Mouse (Mus musculus) liver, embryonic 12.5 days (tissue): ENCODE results near the gene Foxe1. TPM values are rescaled to one million over a fixed set of nuclear protein-coding genes. Genes with fewer than 3 reads are reported as not detected.
A peak's percentile ranks its signal among the peaks of the same experiment; 100 is the strongest.

ENCODE experiments used
- ATAC-seq: fragments of 200-750 bp; cut with Nextera tagmentation; 2 replicates; pipeline ENCODE4 v1.8.0; 2017; ENCODE audit warnings: moderate number of reproducible peaks, mild to moderate bottlenecking, moderate library complexity
- H3K27ac ChIP-seq: fragments of 300-500 bp; sonication (generic); 2 replicates; pipeline ENCODE4 v1.5.1; 2016; ENCODE audit warnings: mild to moderate bottlenecking
- H3K27me3 ChIP-seq: fragments of 300-500 bp; sonication (generic); replicated peaks from 2 replicates; pipeline ENCODE4 v1.6.1; 2016; ENCODE audit warnings: mild to moderate bottlenecking, moderate library complexity
- H3K36me3 ChIP-seq: fragments of 300-500 bp; sonication (generic); 2 replicates; pipeline ENCODE4 v1.6.1; 2016; ENCODE audit warnings: mild to moderate bottlenecking, moderate library complexity
- H3K4me1 ChIP-seq: fragments of 300-500 bp; sonication (generic); 2 replicates; pipeline ENCODE4 v1.6.1; 2016
- H3K4me2 ChIP-seq: fragments of 300-500 bp; sonication (generic); 2 replicates; pipeline ENCODE4 v1.6.1; 2016; ENCODE audit warnings: mild to moderate bottlenecking, moderate library complexity
- H3K4me3 ChIP-seq: fragments of 300-500 bp; sonication (generic); 2 replicates; pipeline ENCODE4 v1.5.1; 2016; ENCODE audit warnings: mild to moderate bottlenecking, moderate library complexity
- H3K9ac ChIP-seq: fragments of 300-500 bp; sonication (generic); 2 replicates; pipeline ENCODE4 v1.6.1; 2016; ENCODE audit warnings: mild to moderate bottlenecking, moderate library complexity
- H3K9me3 ChIP-seq: fragments of 300-500 bp; sonication (generic); replicated peaks from 2 replicates; pipeline ENCODE4 v1.6.1; 2016; ENCODE audit warnings: mild to moderate bottlenecking, moderate library complexity
- WGBS: fragments of 180-500 bp; shearing (Covaris S2); methylation state at CpG from one replicate; pipeline ENCODE4 v1.1.7; 2016; ENCODE audit not compliant: insufficient replicate concordance; 5-methylcytosine and 5-hydroxymethylcytosine counted together
- polyA plus RNA-seq: library from polyadenylated mRNA; unstranded; fragments of >200 nt; fragmentation: Nextera tagmentation; extraction: Ambion mirVana; gene quantifications from 2 replicates; pipeline ENCODE4 v1.2.1, GENCODE M21; 2016

Foxe1 gene
- 0.08 TPM in 1 of 2 replicates, not detected in the other for polyA plus RNA-seq

GRCm38 (mm10) chr4:46343596-46344260 is at the start of gene Foxe1:
TSS of gene Foxe1 (plus strand) at chr4:46343609.
- Histone ChIP-seq H3K9me3 (no peaks in the 10 kb centered on the region), H3K4me2 (peak within 1 kb of the TSS; percentile 57), H3K9ac (no peak within 1 kb of the TSS), H3K27ac (no peak within 1 kb of the TSS), H3K4me1 (peaks cover 21% of the 10 kb centered on the region), H3K27me3 (peaks cover 100% of the 10 kb centered on the region), H3K4me3 (peak within 1 kb of the TSS; percentile 40), H3K36me3 (no peaks in the 10 kb centered on the region)
- 5% methylated on average over 68 of the region's 70 CpGs for WGBS
- ATAC-seq, result no peak

- Histone ChIP-seq H3K4me2 (peak overlapping the region; percentile 99), H3K36me3 (no peaks in the 10 kb centered on the region), H3K4me1 (peaks cover 11% of the 10 kb centered on the region), H3K9ac (no peak overlapping the region), H3K4me3 (peak overlapping the region; percentile 73; the same call in 1 of the 2 replicates), H3K27ac (no peak overlapping the region), H3K9me3 (no peaks in the 10 kb centered on the region), H3K27me3 (peaks cover 78% of the 10 kb centered on the region)
- ATAC-seq, result no peak
- 13% methylated on average over 8 of the region's 8 CpGs for WGBS
Measured at GRCm38 (mm10) chr4:46304071-46304470, 39.3 kb upstream of the Foxe1 start.

GRCm38 (mm10) chr4:46304757-46305384 is 38.5 kb upstream of the Foxe1 start:
- Histone ChIP-seq H3K9ac (peak overlapping the region; percentile 77), H3K4me3 (peak overlapping the region; percentile 73), H3K27me3 (peaks cover 82% of the 10 kb centered on the region), H3K4me2 (peak overlapping the region; percentile 99), H3K36me3 (no peaks in the 10 kb centered on the region), H3K4me1 (peaks cover 11% of the 10 kb centered on the region), H3K27ac (0 out of 2 replicates have a peak overlapping the region, but pooled peaks have one; percentile 54), H3K9me3 (no peaks in the 10 kb centered on the region)
- ATAC-seq, result peak; percentile 76
- WGBS, result 1% methylated on average over 73 of the region's 78 CpGs

- Histone ChIP-seq H3K27ac (no peak overlapping the region), H3K4me3 (peak overlapping the region; percentile 73), H3K4me2 (peak overlapping the region; percentile 99), H3K4me1 (peaks cover 11% of the 10 kb centered on the region), H3K27me3 (peaks cover 79% of the 10 kb centered on the region), H3K9me3 (no peaks in the 10 kb centered on the region), H3K9ac (peak overlapping the region; percentile 77; the same call in 1 of the 2 replicates), H3K36me3 (no peaks in the 10 kb centered on the region)
- no peak for ATAC-seq
- 25% methylated on average over 7 of the region's 7 CpGs for WGBS
Measured at GRCm38 (mm10) chr4:46305436-46305835, 38.0 kb upstream of the Foxe1 start.

- 60% methylated on average over 9 of the region's 9 CpGs for WGBS
- Histone ChIP-seq H3K4me2 (no peak overlapping the region), H3K36me3 (no peaks in the 10 kb centered on the region), H3K27me3 (peaks cover 80% of the 10 kb centered on the region), H3K27ac (no peak overlapping the region), H3K4me1 (peaks cover 11% of the 10 kb centered on the region), H3K9ac (no peak overlapping the region), H3K9me3 (no peaks in the 10 kb centered on the region), H3K4me3 (no peak overlapping the region)
- no peak for ATAC-seq
Measured at GRCm38 (mm10) chr4:46307341-46307740, 36.1 kb upstream of the Foxe1 start.

- no peaks in the 10 kb centered on the region for H3K36me3 ChIP-seq
- H3K27me3 ChIP-seq, result peaks cover 76% of the 10 kb centered on the region
Measured at GRCm38 (mm10) chr4:46307869-46308268, 35.5 kb upstream of the Foxe1 start.

GRCm38 (mm10) chr4:46311631-46312030 is 31.8 kb upstream of the Foxe1 start:
- no peak overlapping the region for H3K4me3 ChIP-seq
- 55% methylated on average over 2 of the region's 2 CpGs for WGBS
- ATAC-seq, result no peak
- no peak overlapping the region for H3K9ac ChIP-seq
- H3K4me1 ChIP-seq, result no peaks in the 10 kb centered on the region
- no peak overlapping the region for H3K4me2 ChIP-seq
- peaks cover 43% of the 10 kb centered on the region for H3K27me3 ChIP-seq
- no peaks in the 10 kb centered on the region for H3K9me3 ChIP-seq
- H3K36me3 ChIP-seq, result no peaks in the 10 kb centered on the region
- H3K27ac ChIP-seq, result no peak overlapping the region

More at GRCm38 (mm10) chr4:46307869-46308268, 35.5 kb upstream of the Foxe1 start:
- no peaks in the 10 kb centered on the region for H3K9me3 ChIP-seq
- H3K4me3 ChIP-seq, result no peak overlapping the region
- peaks cover 11% of the 10 kb centered on the region for H3K4me1 ChIP-seq
- no peak overlapping the region for H3K27ac ChIP-seq
- no peak for ATAC-seq
- WGBS, result 61% methylated on average over 7 of the region's 7 CpGs
- no peak overlapping the region for H3K9ac ChIP-seq
- H3K4me2 ChIP-seq, result no peak overlapping the region

- Histone ChIP-seq H3K9ac (no peak overlapping the region), H3K4me3 (no peak overlapping the region), H3K27ac (no peak overlapping the region), H3K27me3 (peaks cover 23% of the 10 kb centered on the region), H3K4me1 (no peaks in the 10 kb centered on the region), H3K4me2 (no peak overlapping the region), H3K36me3 (no peaks in the 10 kb centered on the region), H3K9me3 (0 out of 2 replicates have a peak, but pooled peaks cover 5% of the 10 kb centered on the region)
- ATAC-seq, result no peak
- 70% methylated on average over 13 of the region's 13 CpGs for WGBS
Measured at GRCm38 (mm10) chr4:46321730-46322389, 21.5 kb upstream of the Foxe1 start.

GRCm38 (mm10) chr4:46322715-46323114 is 20.7 kb upstream of the Foxe1 start:
- H3K36me3 ChIP-seq, result no peaks in the 10 kb centered on the region
- no peak overlapping the region for H3K4me3 ChIP-seq
- 57% methylated on average over 4 of the region's 4 CpGs for whole genome bisulfite sequencing
- H3K27ac ChIP-seq, result no peak overlapping the region
- H3K9ac ChIP-seq, result no peak overlapping the region
- H3K9me3 ChIP-seq, result 0 out of 2 replicates have a peak, but pooled peaks cover 5% of the 10 kb centered on the region
- H3K4me1 ChIP-seq, result no peaks in the 10 kb centered on the region
- H3K4me2 ChIP-seq, result no peak overlapping the region
- no peak for ATAC-seq
- H3K27me3 ChIP-seq, result peaks cover 23% of the 10 kb centered on the region

GRCm38 (mm10) chr4:46328906-46329305 is 14.5 kb upstream of the Foxe1 start:
- ATAC-seq, result no peak
- Histone ChIP-seq H3K27ac (no peak overlapping the region), H3K4me2 (no peak overlapping the region), H3K27me3 (peaks cover 35% of the 10 kb centered on the region), H3K9ac (no peak overlapping the region), H3K9me3 (no peaks in the 10 kb centered on the region), H3K36me3 (no peaks in the 10 kb centered on the region), H3K4me1 (no peaks in the 10 kb centered on the region), H3K4me3 (no peak overlapping the region)
- WGBS, result 58% methylated on average over 3 of the region's 3 CpGs

- Histone ChIP-seq H3K9ac (no peak overlapping the region), H3K4me1 (no peaks in the 10 kb centered on the region), H3K4me3 (no peak overlapping the region), H3K27me3 (peaks cover 72% of the 10 kb centered on the region), H3K27ac (no peak overlapping the region), H3K36me3 (no peaks in the 10 kb centered on the region), H3K9me3 (no peaks in the 10 kb centered on the region), H3K4me2 (no peak overlapping the region)
- 17% methylated on average over 1 of the region's 1 CpGs for WGBS
- ATAC-seq, result no peak
Measured at GRCm38 (mm10) chr4:46335846-46336245, 7.6 kb upstream of the Foxe1 start.

GRCm38 (mm10) chr4:46337990-46338389 is 5.4 kb upstream of the Foxe1 start:
- WGBS, result 14% methylated on average over 3 of the region's 3 CpGs
- no peak overlapping the region for H3K4me2 ChIP-seq
- no peaks in the 10 kb centered on the region for H3K36me3 ChIP-seq
- no peak for ATAC-seq
- H3K4me3 ChIP-seq, result no peak overlapping the region
- no peak overlapping the region for H3K9ac ChIP-seq
- no peaks in the 10 kb centered on the region for H3K4me1 ChIP-seq
- no peaks in the 10 kb centered on the region for H3K9me3 ChIP-seq
- peaks cover 80% of the 10 kb centered on the region for H3K27me3 ChIP-seq
- no peak overlapping the region for H3K27ac ChIP-seq
